Mouse (Mus musculus) hindbrain, embryonic 14.5 days (tissue): ENCODE results near the gene Actn4. TPM values are rescaled to one million over a fixed set of nuclear protein-coding genes. Genes with fewer than 3 reads are reported as not detected.

Experiments used
- ATAC-seq: fragments of 200-750 bp; cut with Nextera tagmentation; 2 replicates; pipeline ENCODE4 v1.8.0; 2017; ENCODE audit warnings: moderate number of reproducible peaks, mild to moderate bottlenecking, moderate TSS enrichment, moderate library complexity; ENCODE audit not compliant: low FRiP score
- DNase-seq: peaks from one replicate; pipeline ENCODE4 v3.0.0-alpha.2; 2015; ENCODE audit warnings: low spot score
- H3K27ac ChIP-seq: fragments of 300-500 bp; sonication (generic); 2 replicates; pipeline ENCODE4 v1.5.1; 2014; ENCODE audit warnings: mild to moderate bottlenecking, moderate library complexity
- H3K27me3 ChIP-seq: fragments of 300-500 bp; sonication (generic); 2 replicates; pipeline ENCODE4 v1.6.1; 2014; ENCODE audit warnings: mild to moderate bottlenecking, low read length, mixed read lengths; ENCODE audit not compliant: control insufficient read depth, insufficient read depth
- H3K36me3 ChIP-seq: fragments of 300-500 bp; sonication (generic); replicated peaks from 2 replicates; pipeline ENCODE4 v1.6.1; 2014; ENCODE audit not compliant: control insufficient read depth, insufficient read depth
- H3K4me1 ChIP-seq: fragments of 300-500 bp; sonication (generic); replicated peaks from 2 replicates; pipeline ENCODE4 v1.6.1; 2014; ENCODE audit warnings: antibody characterized with exemption, low read length, mixed read lengths; ENCODE audit not compliant: control insufficient read depth, insufficient read depth
- H3K4me2 ChIP-seq: fragments of 300-500 bp; sonication (generic); replicated peaks from 2 replicates; pipeline ENCODE4 v1.6.1; 2014; ENCODE audit warnings: mild to moderate bottlenecking, moderate library complexity
- H3K4me3 ChIP-seq: fragments of 300-500 bp; sonication (generic); replicated peaks from 2 replicates; pipeline ENCODE4 v1.5.1; 2014; ENCODE audit warnings: mild to moderate bottlenecking, low read length
- H3K9ac ChIP-seq: fragments of 300-500 bp; sonication (generic); 2 replicates; pipeline ENCODE4 v1.6.1; 2014
- H3K9me3 ChIP-seq: fragments of 300-500 bp; sonication (generic); 2 replicates; pipeline ENCODE4 v1.6.1; 2016; ENCODE audit warnings: low read length; ENCODE audit not compliant: control insufficient read depth
- whole genome bisulfite sequencing: fragments of 180-500 bp; shearing (Covaris S2); extraction: QIAGEN DNeasy Blood & Tissue Kit; methylation state at CpG from one replicate; pipeline ENCODE4 v1.1.7; 2014; 5-methylcytosine and 5-hydroxymethylcytosine counted together
- polyA plus RNA-seq: library from polyadenylated mRNA; unstranded; fragments of >200 nt; fragmentation: Nextera tagmentation; extraction: Ambion mirVana; gene quantifications from 2 replicates; pipeline ENCODE4 v1.2.1, GENCODE M21; 2014

Actn4 gene
- polyA plus RNA-seq, 1 experiment from 2014 or later, result 133 TPM

DNA sequence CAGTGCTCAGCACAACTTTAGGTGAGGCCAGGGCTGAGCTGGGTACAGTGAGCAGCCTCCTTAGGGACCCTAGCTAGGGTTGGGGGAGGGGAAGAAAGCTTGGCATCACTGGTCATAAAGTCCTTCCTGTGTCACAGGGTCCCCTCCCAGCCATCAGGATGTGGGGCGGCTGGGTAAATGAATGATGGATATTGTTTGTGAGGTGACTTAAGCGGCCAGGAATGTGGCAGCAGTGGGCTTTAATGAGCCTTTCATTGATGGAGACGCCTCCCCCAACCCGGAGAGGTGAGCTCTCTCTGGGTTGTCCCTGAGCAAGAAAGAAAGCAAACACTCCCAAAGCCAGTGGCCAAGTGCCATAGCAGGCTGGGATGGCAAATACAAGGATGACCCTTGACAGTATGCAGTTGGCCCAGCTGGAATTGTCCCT, 38.3 kb downstream of the Actn4 start:
- Histone ChIP-seq H3K4me1 (peaks cover 62% of the 10 kb centered on the region), H3K27me3 (no peaks in the 10 kb centered on the region), H3K36me3 (no peaks in the 10 kb centered on the region), H3K9ac (no peak overlapping the region), H3K4me2 (no peak overlapping the region), H3K27ac (peak overlapping the region; percentile 38), H3K4me3 (no peak overlapping the region), H3K9me3 (no peaks in the 10 kb centered on the region)
- WGBS, result 10% methylated on average over 4 of the region's 4 CpGs
- DNase-seq (peak; percentile 33), ATAC-seq (no peak)

DNA sequence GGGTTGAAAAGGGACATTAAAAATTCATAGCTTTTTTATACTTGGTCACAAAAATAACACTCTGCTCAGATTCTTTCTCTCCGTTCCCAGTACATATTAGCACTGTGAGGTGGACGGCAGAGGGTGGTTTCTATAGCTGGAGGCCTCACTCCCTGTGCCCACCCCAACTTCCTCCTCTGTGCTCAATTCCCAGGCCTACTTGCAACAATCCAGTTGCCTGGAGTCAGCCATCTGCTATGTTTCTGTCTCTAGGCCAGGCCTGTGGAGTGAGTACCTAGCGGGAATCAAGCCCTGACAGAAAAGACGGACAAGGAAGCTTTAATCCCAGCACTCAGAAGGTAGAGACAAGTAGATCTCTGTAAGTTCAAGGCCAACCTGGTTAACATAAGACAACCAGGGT, 39.5 kb downstream of the Actn4 start:
- H3K36me3 ChIP-seq, result peaks cover 12% of the 10 kb centered on the region
- H3K9me3 ChIP-seq, result no peaks in the 10 kb centered on the region
- peak overlapping the region; percentile 9; the same call in 1 of the 2 replicates for H3K27ac ChIP-seq
- no peaks in the 10 kb centered on the region for H3K27me3 ChIP-seq
- WGBS, result 62% methylated on average over 4 of the region's 4 CpGs
- no peak overlapping the region for H3K9ac ChIP-seq
- ATAC-seq (no peak), DNase-seq (no peak)
- peaks cover 62% of the 10 kb centered on the region for H3K4me1 ChIP-seq
- H3K4me3 ChIP-seq, result no peak overlapping the region
- H3K4me2 ChIP-seq, result no peak overlapping the region

DNA sequence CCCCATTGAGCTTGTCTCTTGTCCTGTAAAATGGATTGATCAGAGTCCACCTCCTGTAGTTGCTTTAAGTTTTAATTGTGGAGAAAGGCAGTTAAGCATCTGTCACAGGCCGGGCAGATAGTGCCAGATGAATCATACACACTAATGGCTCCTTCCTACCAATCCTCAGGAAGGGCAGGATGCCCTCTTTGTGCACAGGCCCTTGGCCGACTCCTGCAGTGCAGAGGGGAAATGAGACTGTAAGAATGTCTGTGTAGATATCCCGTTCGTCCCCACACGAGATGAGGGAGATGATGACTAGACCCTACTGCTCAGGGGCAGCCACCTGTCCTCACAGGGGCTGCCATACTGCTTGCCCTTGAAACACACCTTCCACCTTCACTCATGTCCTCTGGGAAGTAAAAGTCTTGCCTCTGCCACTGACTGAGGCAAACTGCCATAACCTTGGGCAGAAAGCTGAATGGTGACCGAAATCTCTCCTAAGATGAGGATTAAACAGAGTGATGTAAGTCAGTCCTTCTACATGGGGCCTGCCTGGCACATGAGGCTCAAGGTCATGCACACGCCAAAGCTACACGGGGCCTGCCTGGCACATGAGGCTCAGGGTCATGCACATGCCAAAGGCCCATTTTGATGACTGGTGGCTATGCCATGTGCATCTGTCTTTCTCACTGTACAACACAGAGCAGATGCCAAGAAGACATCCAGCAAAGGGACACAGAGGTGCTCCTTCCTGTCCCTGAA, 40.2 kb downstream of the Actn4 start:
- H3K36me3 ChIP-seq, result peaks cover 19% of the 10 kb centered on the region
- no peak overlapping the region for H3K4me3 ChIP-seq
- no peaks in the 10 kb centered on the region for H3K27me3 ChIP-seq
- peaks cover 62% of the 10 kb centered on the region for H3K4me1 ChIP-seq
- H3K27ac ChIP-seq, result no peak overlapping the region
- H3K9ac ChIP-seq, result no peak overlapping the region
- no peak for ATAC-seq
- H3K4me2 ChIP-seq, result no peak overlapping the region
- DNase-seq, result no peak
- H3K9me3 ChIP-seq, result no peaks in the 10 kb centered on the region
- 81% methylated on average over 8 of the region's 8 CpGs for WGBS

DNA sequence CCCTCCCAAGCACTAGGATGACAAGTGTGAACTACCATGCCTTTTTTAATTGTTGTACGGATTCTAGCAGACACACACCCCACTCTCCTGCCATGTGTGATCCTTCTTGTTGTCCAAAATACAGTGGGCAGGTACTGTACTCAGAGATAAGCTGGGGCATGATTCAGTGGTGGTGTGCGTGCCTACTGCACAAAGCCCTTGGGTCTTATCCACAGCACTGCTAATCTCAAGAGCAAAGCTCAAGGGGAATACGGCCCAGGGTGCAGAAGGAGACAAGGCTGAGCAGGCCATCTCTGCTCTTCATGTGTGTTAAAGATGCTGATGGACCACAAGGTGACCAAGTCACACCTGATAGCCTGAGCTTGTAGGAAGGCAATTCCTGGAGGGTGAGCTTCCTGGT, 41.0 kb downstream of the Actn4 start:
- Histone ChIP-seq H3K4me1 (peaks cover 62% of the 10 kb centered on the region), H3K27ac (no peak overlapping the region)

DNA sequence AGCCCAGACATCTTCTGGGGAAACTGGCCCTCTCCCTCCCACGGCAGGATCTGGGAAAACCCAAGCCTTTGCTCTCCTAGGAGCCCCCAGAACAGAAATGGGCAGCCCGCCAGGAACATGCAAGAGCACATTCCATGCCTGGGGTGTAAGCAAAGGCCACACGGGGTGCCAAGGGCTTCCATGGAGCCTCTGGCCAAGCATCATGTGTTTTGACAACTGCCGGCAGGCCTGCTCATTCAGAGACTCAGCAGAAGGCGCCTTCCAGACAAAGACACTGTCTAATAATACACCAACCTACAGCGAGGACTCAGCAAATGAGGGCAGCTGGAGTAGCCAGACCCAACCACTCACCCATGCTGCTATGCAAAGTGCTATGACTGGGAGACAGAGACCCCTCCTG, 42.3 kb downstream of the Actn4 start:
- 35% methylated on average over 6 of the region's 6 CpGs for WGBS
- peak; percentile 68 for ATAC-seq
- Histone ChIP-seq H3K4me2 (no peak overlapping the region), H3K27me3 (no peaks in the 10 kb centered on the region), H3K27ac (peak overlapping the region; percentile 9; the same call in 1 of the 2 replicates), H3K9me3 (no peaks in the 10 kb centered on the region), H3K36me3 (peaks cover 38% of the 10 kb centered on the region), H3K4me1 (peaks cover 56% of the 10 kb centered on the region), H3K4me3 (no peak overlapping the region), H3K9ac (no peak overlapping the region)
- DNase-seq, result peak; percentile 62

More for the DNA sequence above, 41.0 kb downstream of the Actn4 start:
- peaks cover 24% of the 10 kb centered on the region for H3K36me3 ChIP-seq
- ATAC-seq (no peak), DNase-seq (no peak)
- H3K9me3 ChIP-seq, result no peaks in the 10 kb centered on the region
- no peak overlapping the region for H3K4me3 ChIP-seq
- H3K4me2 ChIP-seq, result no peak overlapping the region
- WGBS, result 91% methylated on average over 3 of the region's 3 CpGs
- no peaks in the 10 kb centered on the region for H3K27me3 ChIP-seq
- H3K9ac ChIP-seq, result no peak overlapping the region

DNA sequence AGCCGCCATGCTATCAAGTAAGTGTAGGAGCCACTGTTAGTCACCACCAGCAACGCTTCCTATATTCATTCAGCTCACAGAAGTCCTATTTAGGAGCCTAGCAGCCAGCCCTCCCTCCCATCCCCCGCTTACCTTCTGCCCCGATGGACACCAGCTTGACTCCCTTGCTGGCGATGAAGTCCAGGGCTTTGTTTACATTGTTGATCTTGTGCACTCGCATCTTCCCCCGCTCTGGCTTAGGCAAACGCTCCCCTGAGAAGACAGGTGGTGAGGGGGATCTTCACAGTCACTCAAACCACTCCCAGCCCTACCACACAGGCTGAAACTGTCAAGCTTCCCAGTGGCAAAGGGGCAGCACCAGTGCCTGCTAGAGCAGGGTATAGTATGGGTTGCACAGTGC, 43.6 kb downstream of the Actn4 start:
- no peaks in the 10 kb centered on the region for H3K9me3 ChIP-seq
- H3K27me3 ChIP-seq, result no peaks in the 10 kb centered on the region
- 82% methylated on average over 8 of the region's 8 CpGs for WGBS
- no peak overlapping the region for H3K4me3 ChIP-seq
- no peak for DNase-seq
- peaks cover 50% of the 10 kb centered on the region for H3K36me3 ChIP-seq
- H3K4me2 ChIP-seq, result no peak overlapping the region
- H3K4me1 ChIP-seq, result peaks cover 44% of the 10 kb centered on the region
- no peak for ATAC-seq
- no peak overlapping the region; the same call in 1 of the 2 replicates for H3K9ac ChIP-seq
- no peak overlapping the region for H3K27ac ChIP-seq

DNA sequence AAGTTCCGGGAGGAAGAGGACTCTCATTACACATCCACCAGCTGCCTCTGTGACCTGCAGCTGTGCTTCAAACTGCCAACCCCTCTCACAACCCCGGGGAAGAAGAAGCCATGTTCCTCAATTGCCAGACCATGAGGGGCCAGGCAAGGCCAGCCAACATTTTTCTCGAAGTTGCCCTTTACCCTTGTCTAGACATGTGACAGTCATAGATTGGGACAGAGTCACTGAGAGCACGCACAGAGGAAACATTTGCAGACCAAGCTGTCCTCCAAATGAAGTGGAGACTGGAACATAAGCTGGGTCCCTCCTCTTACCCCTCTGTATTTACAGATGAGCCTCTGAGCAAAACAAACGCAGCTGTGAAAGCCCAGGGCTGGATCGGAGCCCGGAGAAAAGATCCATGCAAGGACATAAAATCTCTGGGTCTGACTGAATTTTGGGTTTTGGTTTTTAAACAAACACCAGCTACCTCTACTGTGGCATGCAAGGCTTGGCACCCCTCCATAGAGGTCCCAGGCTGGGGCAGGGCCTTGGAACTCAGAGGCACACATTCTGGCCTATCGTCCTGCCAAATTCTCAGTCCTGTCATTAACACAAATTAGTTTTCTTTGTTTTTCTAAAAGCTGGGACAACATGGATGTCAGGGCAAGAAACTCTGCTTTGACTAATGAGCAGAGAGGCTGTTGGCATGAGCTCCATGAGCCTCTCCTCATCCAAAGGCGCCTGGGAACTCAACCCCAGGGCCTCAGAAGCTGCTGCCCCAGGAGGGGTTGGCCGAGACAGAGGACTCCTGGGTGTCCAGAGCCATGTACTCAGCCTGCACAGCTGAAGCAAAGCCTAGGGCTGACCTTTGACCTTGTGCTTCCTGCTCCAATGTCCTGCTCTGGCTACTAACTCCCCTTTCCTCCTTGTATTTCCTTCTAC, 44.4 kb downstream of the Actn4 start:
- Histone ChIP-seq H3K4me1 (peaks cover 36% of the 10 kb centered on the region), H3K36me3 (peaks cover 58% of the 10 kb centered on the region), H3K9me3 (no peaks in the 10 kb centered on the region), H3K4me3 (no peak overlapping the region), H3K4me2 (no peak overlapping the region), H3K9ac (no peak overlapping the region), H3K27me3 (no peaks in the 10 kb centered on the region), H3K27ac (0 out of 2 replicates have a peak overlapping the region, but pooled peaks have one; percentile 11)
- peak; percentile 32; the same call in 1 of the 2 replicates for ATAC-seq
- 69% methylated on average over 10 of the region's 10 CpGs for WGBS
- DNase-seq, result no peak

DNA sequence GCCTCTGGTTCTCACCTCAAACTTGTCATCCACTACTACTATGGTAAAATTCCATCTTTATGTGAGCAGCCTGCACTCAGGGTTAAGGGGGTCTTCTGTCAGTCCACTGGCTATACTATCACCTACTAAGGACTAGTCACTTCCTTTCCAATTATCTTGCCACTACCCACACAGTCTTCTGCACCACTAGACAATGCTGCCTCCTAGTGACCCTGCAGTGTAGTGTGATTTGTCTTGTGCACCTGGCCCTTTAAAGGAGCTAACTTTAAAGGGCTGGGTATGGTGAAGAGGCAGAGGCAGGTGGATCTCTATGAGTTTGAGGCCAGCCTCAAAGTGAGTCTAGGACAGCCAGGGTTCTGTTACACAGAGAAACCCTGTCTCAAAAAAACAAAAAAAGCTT, 45.6 kb downstream of the Actn4 start:
- Histone ChIP-seq H3K4me1 (peaks cover 23% of the 10 kb centered on the region), H3K9ac (no peak overlapping the region), H3K4me2 (no peak overlapping the region), H3K4me3 (no peak overlapping the region), H3K36me3 (peaks cover 70% of the 10 kb centered on the region), H3K9me3 (no peaks in the 10 kb centered on the region), H3K27me3 (no peaks in the 10 kb centered on the region), H3K27ac (no peak overlapping the region)
- no peak for ATAC-seq
- DNase-seq, result no peak

DNA sequence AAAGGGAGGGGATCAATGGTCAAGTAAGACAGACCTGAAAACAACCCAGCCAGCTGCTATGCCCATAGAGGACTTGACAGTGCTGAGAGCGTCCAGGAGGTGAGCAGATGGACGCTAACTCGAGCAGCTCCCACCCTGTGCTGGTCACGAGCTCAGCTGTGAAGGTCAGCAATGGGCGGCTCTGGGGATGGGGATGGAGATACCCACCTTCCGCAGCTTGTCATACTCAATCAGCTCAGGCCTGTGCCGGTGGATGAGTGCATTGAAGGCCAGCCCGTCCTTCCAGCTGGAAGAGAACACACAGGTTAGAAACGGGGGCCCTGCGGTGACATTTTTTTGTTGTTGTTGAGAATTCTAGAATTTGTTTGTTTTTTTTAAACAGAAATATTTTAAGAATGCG, 49.0 kb downstream of the Actn4 start:
- no peak for DNase-seq
- Histone ChIP-seq H3K27me3 (no peaks in the 10 kb centered on the region), H3K27ac (no peak overlapping the region), H3K36me3 (peaks cover 97% of the 10 kb centered on the region), H3K9ac (no peak overlapping the region), H3K4me2 (no peak overlapping the region), H3K4me1 (no peaks in the 10 kb centered on the region; the same call in 1 of the 2 replicates), H3K9me3 (no peaks in the 10 kb centered on the region), H3K4me3 (no peak overlapping the region)
- 79% methylated on average over 11 of the region's 11 CpGs for WGBS
- ATAC-seq, result no peak
